Mouse (Mus musculus) hindbrain, embryonic 13.5 days (tissue): ENCODE results near the gene Gpr152. TPM values are rescaled to one million over a fixed set of nuclear protein-coding genes. Genes with fewer than 3 reads are reported as not detected.
A peak's percentile ranks its signal among the peaks of the same experiment; 100 is the strongest.

ENCODE experiments used
- ATAC-seq: fragments of 200-750 bp; cut with Nextera tagmentation; 2 replicates; pipeline ENCODE4 v1.8.0; 2017; ENCODE audit warnings: moderate TSS enrichment; ENCODE audit not compliant: low FRiP score
- H3K27ac ChIP-seq: fragments of 300-500 bp; sonication (generic); 2 replicates; pipeline ENCODE4 v1.5.1; 2015; ENCODE audit warnings: inconsistent platforms, mild to moderate bottlenecking, moderate library complexity
- H3K27me3 ChIP-seq: fragments of 300-500 bp; sonication (generic); 2 replicates; pipeline ENCODE4 v1.6.1; 2015; ENCODE audit warnings: mild to moderate bottlenecking, inconsistent platforms
- H3K36me3 ChIP-seq: fragments of 300-500 bp; sonication (generic); 2 replicates; pipeline ENCODE4 v1.6.1; 2015; ENCODE audit warnings: mild to moderate bottlenecking, inconsistent platforms
- H3K4me1 ChIP-seq: fragments of 300-500 bp; sonication (generic); replicated peaks from 2 replicates; pipeline ENCODE4 v1.6.1; 2015; ENCODE audit warnings: inconsistent platforms
- H3K4me2 ChIP-seq: fragments of 300-500 bp; sonication (generic); 2 replicates; pipeline ENCODE4 v1.6.1; 2015; ENCODE audit warnings: inconsistent platforms, mild to moderate bottlenecking, moderate library complexity
- H3K4me3 ChIP-seq: fragments of 300-500 bp; sonication (generic); 2 replicates; pipeline ENCODE4 v1.5.1; 2015; ENCODE audit warnings: mild to moderate bottlenecking, inconsistent platforms
- H3K9ac ChIP-seq: fragments of 300-500 bp; sonication (generic); 2 replicates; pipeline ENCODE4 v1.6.1; 2015; ENCODE audit warnings: mild to moderate bottlenecking, inconsistent platforms
- H3K9me3 ChIP-seq: fragments of 300-500 bp; sonication (generic); 2 replicates; pipeline ENCODE4 v1.6.1; 2016; ENCODE audit warnings: inconsistent platforms
- WGBS: fragments of 180-500 bp; shearing (Covaris S2); methylation state at CpG from one replicate; pipeline ENCODE4 v1.1.7; 2015; 5-methylcytosine and 5-hydroxymethylcytosine counted together
- polyA plus RNA-seq: library from polyadenylated mRNA; unstranded; fragments of >200 nt; fragmentation: Nextera tagmentation; extraction: Ambion mirVana; gene quantifications from 2 replicates; pipeline ENCODE4 v1.2.1, GENCODE M21; 2015

The Gpr152 gene
- polyA plus RNA-seq, 1 experiment from 2014 or later: not detected

GRCm38 (mm10) chr19:4191528-4192250 is 52.1 kb downstream of the Gpr152 start, which contains the start of gene Ppp1ca:
Gene Ppp1ca, plus strand, starts transcription at chr19:4192065.
- ATAC-seq: peak; percentile 90
- WGBS: 7% methylated on average over 40 of the region's 47 CpGs
- peak within 1 kb of the TSS; percentile 94 for H3K27ac ChIP-seq

GRCm38 (mm10) chr19:4192251-4192985 is 52.8 kb downstream of the Gpr152 start:
- Histone ChIP-seq H3K27me3 (no peaks in the 10 kb centered on the region), H3K9me3 (no peaks in the 10 kb centered on the region), H3K4me1 (peaks cover 30% of the 10 kb centered on the region), H3K27ac (peak overlapping the region; percentile 94), H3K9ac (peak overlapping the region; percentile 99), H3K36me3 (peaks cover 44% of the 10 kb centered on the region), H3K4me2 (peak overlapping the region; percentile 96), H3K4me3 (peak overlapping the region; percentile 97)
- WGBS: under 1% methylated on average over 45 of the region's 52 CpGs
- ATAC-seq: no peak; the same call in 1 of the 2 replicates

More at GRCm38 (mm10) chr19:4191528-4192250, 52.1 kb downstream of the Gpr152 start, which contains the start of gene Ppp1ca:
- no peaks in the 10 kb centered on the region for H3K9me3 ChIP-seq
- H3K36me3 ChIP-seq: peaks cover 37% of the 10 kb centered on the region
- H3K9ac ChIP-seq: peak within 1 kb of the TSS; percentile 99
- H3K4me1 ChIP-seq: peaks cover 30% of the 10 kb centered on the region
- no peaks in the 10 kb centered on the region for H3K27me3 ChIP-seq
- peak within 1 kb of the TSS; percentile 97 for H3K4me3 ChIP-seq
- H3K4me2 ChIP-seq: peak within 1 kb of the TSS; percentile 96

- WGBS: 54% methylated on average over 6 of the region's 6 CpGs
- H3K27ac ChIP-seq: 0 out of 2 replicates have a peak overlapping the region, but pooled peaks have one; percentile 94
- H3K9ac ChIP-seq: peak overlapping the region; percentile 99
- no peak for ATAC-seq
- no peaks in the 10 kb centered on the region for H3K9me3 ChIP-seq
- H3K4me2 ChIP-seq: peak overlapping the region; percentile 96
- peaks cover 30% of the 10 kb centered on the region for H3K4me1 ChIP-seq
- H3K4me3 ChIP-seq: peak overlapping the region; percentile 97
- no peaks in the 10 kb centered on the region for H3K27me3 ChIP-seq
- H3K36me3 ChIP-seq: peaks cover 50% of the 10 kb centered on the region
Measured at GRCm38 (mm10) chr19:4193129-4193528, 53.5 kb downstream of the Gpr152 start.

GRCm38 (mm10) chr19:4194021-4194724 is 54.6 kb downstream of the Gpr152 start:
- Histone ChIP-seq H3K9ac (no peak overlapping the region; the same call in 1 of the 2 replicates), H3K27me3 (no peaks in the 10 kb centered on the region), H3K4me1 (peaks cover 30% of the 10 kb centered on the region), H3K4me2 (peak overlapping the region; percentile 96; the same call in 1 of the 2 replicates), H3K27ac (no peak overlapping the region), H3K36me3 (peaks cover 58% of the 10 kb centered on the region), H3K4me3 (no peak overlapping the region), H3K9me3 (no peaks in the 10 kb centered on the region)
- ATAC-seq: no peak
- WGBS: 91% methylated on average over 8 of the region's 8 CpGs

- H3K36me3 ChIP-seq: peaks cover 62% of the 10 kb centered on the region
- no peaks in the 10 kb centered on the region for H3K27me3 ChIP-seq
- no peak overlapping the region for H3K4me3 ChIP-seq
- no peak for ATAC-seq
- H3K4me2 ChIP-seq: no peak overlapping the region
- no peaks in the 10 kb centered on the region for H3K9me3 ChIP-seq
- H3K9ac ChIP-seq: no peak overlapping the region
- peaks cover 31% of the 10 kb centered on the region for H3K4me1 ChIP-seq
- H3K27ac ChIP-seq: no peak overlapping the region
- WGBS: 80% methylated on average over 12 of the region's 12 CpGs
Measured at GRCm38 (mm10) chr19:4194776-4195650, 55.4 kb downstream of the Gpr152 start.

Other genes starting within 250 kb of the Gpr152 start
- gene Tcirg1, start 232.7 kb upstream of the Gpr152 start, polyA plus RNA-seq: 15.0 and 15.8 TPM in 2 replicates
- gene Ndufs8, start 227.0 kb upstream of the Gpr152 start, polyA plus RNA-seq: 261 and 264 TPM in 2 replicates
- gene Aldh3b1, start 210.0 kb upstream of the Gpr152 start, polyA plus RNA-seq: 1.9 and 2.1 TPM in 2 replicates
- gene Unc93b1, start 204.6 kb upstream of the Gpr152 start, polyA plus RNA-seq: 10.1 and 13.2 TPM in 2 replicates
- not detected in 2 replicates for gene Aldh3b3, start 181.1 kb upstream of the Gpr152 start, polyA plus RNA-seq
- gene Aldh3b2, start 167.5 kb upstream of the Gpr152 start, polyA plus RNA-seq: 0.22 and 0.32 TPM in 2 replicates
- 2.3 TPM in 2 replicates for gene Acy3, start 153.2 kb upstream of the Gpr152 start, polyA plus RNA-seq
- gene Tbx10, start 147.0 kb upstream of the Gpr152 start, polyA plus RNA-seq: 0.32 and 1.2 TPM in 2 replicates
- 22.3 and 27.5 TPM in 2 replicates for gene Nudt8, start 139.2 kb upstream of the Gpr152 start, polyA plus RNA-seq
- 5.2 and 5.3 TPM in 2 replicates for gene Gm49405, start 139.2 kb upstream of the Gpr152 start, polyA plus RNA-seq
- 6.5 and 7.8 TPM in 2 replicates for gene Doc2g, start 136.5 kb upstream of the Gpr152 start, polyA plus RNA-seq
- gene Ndufv1, start 127.0 kb upstream of the Gpr152 start, polyA plus RNA-seq: 220 and 241 TPM in 2 replicates
- gene Gstp1, start 101.8 kb upstream of the Gpr152 start, polyA plus RNA-seq: 418 and 433 TPM in 2 replicates
- gene Gstp2, start 93.8 kb upstream of the Gpr152 start, polyA plus RNA-seq: 1.4 and 4.4 TPM in 2 replicates
- gene Gstp3, start 80.2 kb upstream of the Gpr152 start, polyA plus RNA-seq: not detected in 2 replicates
- not detected in 2 replicates for gene Cabp2, start 58.2 kb upstream of the Gpr152 start, polyA plus RNA-seq
- 79.8 and 81.0 TPM in 2 replicates for gene Cdk2ap2, start 42.6 kb upstream of the Gpr152 start, polyA plus RNA-seq
- 43.3 and 48.5 TPM in 2 replicates for gene Pitpnm1, start 39.8 kb upstream of the Gpr152 start, polyA plus RNA-seq
- 90.3 and 91.7 TPM in 2 replicates for gene Aip, start 13.9 kb upstream of the Gpr152 start, polyA plus RNA-seq
- gene Cabp4, start 4.2 kb downstream of the Gpr152 start, polyA plus RNA-seq: 0.29 and 0.30 TPM in 2 replicates
- 128 and 130 TPM in 2 replicates for gene Coro1b, start 8.8 kb downstream of the Gpr152 start, polyA plus RNA-seq
- gene Ptprcap, start 13.8 kb downstream of the Gpr152 start, polyA plus RNA-seq: 0.47 and 0.66 TPM in 2 replicates
- gene Rps6kb2, start 23.6 kb downstream of the Gpr152 start, polyA plus RNA-seq: 61.6 and 64.3 TPM in 2 replicates
- gene Carns1, start 35.7 kb downstream of the Gpr152 start, polyA plus RNA-seq: 5.1 and 5.6 TPM in 2 replicates
- gene Tbc1d10c, start 51.5 kb downstream of the Gpr152 start, polyA plus RNA-seq: 0.88 and 1.1 TPM in 2 replicates
- gene Ppp1ca, start 52.3 kb downstream of the Gpr152 start, polyA plus RNA-seq: 609 and 611 TPM in 2 replicates
- gene Rad9a, start 61.9 kb downstream of the Gpr152 start, polyA plus RNA-seq: 20.4 and 24.6 TPM in 2 replicates
- gene Clcf1, start 74.5 kb downstream of the Gpr152 start, polyA plus RNA-seq: 0.58 and 1.0 TPM in 2 replicates
- gene AC109138.7, start 74.6 kb downstream of the Gpr152 start, polyA plus RNA-seq: not detected in 2 replicates
- 19.7 and 20.2 TPM in 2 replicates for gene Pold4, start 92.1 kb downstream of the Gpr152 start, polyA plus RNA-seq
- gene Ssh3, start 129.4 kb downstream of the Gpr152 start, polyA plus RNA-seq: 10.4 and 10.6 TPM in 2 replicates
- gene Ankrd13d, start 143.3 kb downstream of the Gpr152 start, polyA plus RNA-seq: 29.9 and 33.1 TPM in 2 replicates
- 19.6 and 20.0 TPM in 2 replicates for gene Grk2, start 166.4 kb downstream of the Gpr152 start, polyA plus RNA-seq